Mouse (Mus musculus) B cell, adult 2 months (primary cell): ENCODE measurements at regions not wholly inside any gene's neighbourhood (a gene's known extent, or its start where the extent isn't known, plus 50 kb on each side); places are given as distances from the start of the nearest gene placed in this dataset.

Experiments used
- DNase-seq, 2 experiments: peaks; one replicate each; pipeline ENCODE4 v3.0.0; 2022

DNA sequence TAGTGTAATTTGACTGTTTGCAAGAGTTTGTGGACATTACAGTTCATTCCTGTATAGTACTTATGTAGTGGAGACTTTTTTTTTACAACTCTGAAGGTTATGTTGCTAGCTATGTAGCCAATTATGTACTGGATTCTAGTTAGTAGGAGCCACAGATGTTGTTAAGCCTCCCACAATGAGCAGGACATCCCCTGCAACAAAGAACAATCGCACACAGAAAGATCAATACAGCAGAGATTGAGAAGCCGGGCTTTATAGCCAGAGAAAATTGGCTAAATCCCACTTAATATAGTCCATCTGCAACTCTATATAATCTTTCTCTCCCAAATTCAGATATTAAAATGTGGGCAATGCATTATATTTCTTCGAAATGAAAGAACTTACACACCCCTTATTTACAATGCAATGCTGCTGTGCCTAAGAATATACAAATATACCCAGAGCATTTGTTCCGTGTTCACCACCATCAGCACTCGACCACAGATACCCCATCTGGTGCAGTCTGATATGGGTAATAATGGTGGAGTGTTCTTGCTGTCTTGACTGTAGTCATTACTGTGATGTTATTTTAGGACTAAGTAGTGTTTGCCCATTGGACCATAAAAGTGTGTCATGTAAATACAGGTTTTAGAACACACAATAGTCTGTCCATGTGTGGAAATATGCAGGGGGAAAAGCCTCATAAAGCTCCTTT is 1351.9 kb upstream of the Zeb2 start:
- DNase-seq, result no peak

- DNase-seq, result no peak
Measured at GRCm38 (mm10) chr2:46465389-46465788, 1348.2 kb upstream of the Zeb2 start.

- no peak for DNase-seq
Measured at GRCm38 (mm10) chr2:46464913-46465312, 1347.7 kb upstream of the Zeb2 start.

- no peak for DNase-seq
Measured at GRCm38 (mm10) chr2:46462670-46463069, 1345.5 kb upstream of the Zeb2 start.

DNA sequence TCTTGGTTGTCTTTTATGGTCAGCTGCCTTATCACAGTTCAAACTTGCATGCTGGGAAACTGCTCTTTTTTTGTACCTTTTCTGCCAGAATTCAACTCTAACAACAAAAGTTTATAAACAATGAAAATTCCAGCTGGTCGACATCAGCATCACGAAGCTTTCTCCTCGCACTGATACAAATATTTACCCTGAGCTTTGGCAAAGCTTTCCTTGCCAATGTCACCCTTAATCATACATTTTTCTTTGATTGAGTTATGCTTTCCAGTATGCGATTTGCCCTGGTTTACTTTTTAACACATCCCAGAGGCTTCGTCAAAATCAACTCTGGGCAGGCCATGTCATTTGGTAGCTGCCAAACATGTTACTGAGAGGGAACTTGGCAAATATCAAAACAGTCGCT is 1333.5 kb upstream of the Zeb2 start:
- no peak for DNase-seq

DNA sequence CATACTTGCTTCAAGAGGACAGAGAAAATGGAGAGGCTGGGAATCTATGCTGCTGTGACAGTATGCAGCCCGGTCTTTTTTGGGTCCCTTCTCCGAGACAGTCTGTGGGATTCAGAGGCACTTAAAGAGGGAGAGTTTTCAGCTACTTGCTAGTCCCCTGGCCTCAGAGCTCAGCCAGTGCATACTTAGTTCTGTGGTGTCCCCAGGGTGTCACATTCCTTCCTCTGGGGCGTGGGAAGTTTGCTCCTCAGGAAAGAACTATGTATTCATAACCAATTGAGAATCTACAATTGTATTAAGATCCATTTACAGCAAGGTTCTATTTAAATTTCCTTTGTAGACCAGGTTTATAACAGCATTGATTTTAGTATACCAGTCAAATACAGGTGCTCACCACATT is 1328.1 kb upstream of the Zeb2 start:
- DNase-seq, result no peak

DNA sequence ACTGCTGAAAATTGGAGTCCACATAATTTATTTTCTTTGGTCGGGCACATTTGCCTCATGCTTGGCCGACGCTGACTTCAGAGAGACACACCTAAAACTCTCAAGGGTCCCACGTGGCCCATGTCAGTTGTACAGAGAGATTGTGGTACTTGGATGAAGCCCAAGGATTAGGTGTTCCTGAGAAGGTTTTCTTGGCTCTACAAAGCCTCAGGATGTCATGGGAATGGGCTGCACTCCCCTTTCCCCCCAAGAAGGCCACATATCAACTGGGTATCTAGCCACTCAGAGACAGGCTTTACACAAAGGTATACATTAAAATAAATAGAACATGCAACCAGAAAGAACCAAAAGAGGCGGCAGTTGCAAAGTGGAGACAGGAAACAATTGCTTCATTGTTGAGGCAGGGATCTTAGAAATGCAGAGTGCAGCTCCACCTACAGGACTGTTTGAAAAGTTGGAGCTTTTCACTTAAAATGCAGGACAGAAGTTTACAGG is 1326.5 kb upstream of the Zeb2 start:
- DNase-seq, result peak; percentile 50 to 52

DNA sequence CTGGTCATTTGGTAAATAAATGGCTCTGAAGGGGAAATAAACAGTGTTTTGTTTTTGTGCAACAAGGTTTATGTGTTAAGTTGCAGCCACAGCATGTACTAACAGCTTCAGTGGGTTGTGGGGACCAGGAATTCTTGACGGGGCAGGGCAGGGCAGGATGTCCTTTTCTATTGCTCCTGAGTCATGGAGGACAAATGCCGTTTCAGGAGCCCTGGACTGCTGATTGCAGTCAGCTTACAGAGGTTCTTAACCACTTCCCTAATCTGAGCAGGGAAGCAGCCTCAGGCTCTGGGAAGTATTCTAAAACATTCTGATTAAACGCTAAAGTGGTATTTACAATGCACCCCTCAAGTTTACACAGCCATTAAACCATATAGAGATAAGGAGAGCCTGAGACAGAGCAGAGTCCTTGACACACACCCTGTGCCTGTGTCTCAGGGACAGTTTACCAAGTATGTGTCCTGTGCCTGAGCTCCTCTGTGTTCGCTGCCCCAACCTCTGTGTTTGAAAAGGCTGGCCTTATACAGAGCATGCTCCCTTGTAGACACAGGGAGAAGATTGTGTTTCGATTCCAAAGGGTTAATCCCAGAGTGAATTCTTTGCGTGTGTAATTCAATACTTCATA is 1326.0 kb upstream of the Zeb2 start:
- DNase-seq, result no peak

- no peak for DNase-seq
Measured at GRCm38 (mm10) chr2:46442576-46442975, 1325.4 kb upstream of the Zeb2 start.

DNA sequence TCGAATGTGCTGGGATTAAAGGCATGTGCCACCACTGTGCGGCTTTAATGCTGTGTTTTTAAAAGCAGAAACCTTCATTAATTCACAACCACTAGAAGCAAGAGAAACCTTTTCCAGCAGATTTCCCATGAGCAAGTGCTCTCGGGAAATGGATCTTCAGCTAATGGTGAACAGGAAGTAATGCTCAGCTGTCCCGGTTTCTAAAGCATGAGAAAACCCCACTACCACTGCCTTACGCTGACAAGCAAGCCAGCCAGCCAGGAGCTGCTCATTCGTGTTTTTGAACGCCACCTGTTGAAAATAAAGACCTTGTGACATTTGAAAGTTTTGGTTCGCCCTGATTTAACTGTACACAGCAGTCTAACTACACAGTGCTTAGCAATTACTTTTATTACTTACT is 1324.7 kb upstream of the Zeb2 start:
- no peak for DNase-seq

- no peak for DNase-seq
Measured at GRCm38 (mm10) chr2:46441348-46441747, 1324.2 kb upstream of the Zeb2 start.

- DNase-seq, result no peak
Measured at GRCm38 (mm10) chr2:46440038-46440437, 1322.8 kb upstream of the Zeb2 start.

DNA sequence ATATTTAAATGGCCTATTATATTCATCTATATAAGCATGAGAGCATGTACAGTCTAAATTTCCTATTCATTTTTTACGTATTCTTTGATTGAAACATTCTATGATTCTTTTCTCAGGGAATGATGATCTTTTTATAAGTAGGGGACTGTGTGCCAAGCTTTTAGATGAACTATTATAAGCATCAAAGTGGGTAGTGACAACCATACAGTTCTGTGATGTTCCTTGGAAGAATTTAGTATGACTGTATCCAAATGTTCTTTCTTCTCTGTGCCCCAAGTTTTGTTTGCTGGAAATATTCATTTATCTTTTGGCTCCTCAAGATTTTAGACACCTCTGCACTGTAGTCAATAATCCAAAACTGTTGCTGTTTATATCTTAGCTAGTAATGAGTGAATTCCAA is 1301.1 kb upstream of the Zeb2 start:
- DNase-seq, result no peak

DNA sequence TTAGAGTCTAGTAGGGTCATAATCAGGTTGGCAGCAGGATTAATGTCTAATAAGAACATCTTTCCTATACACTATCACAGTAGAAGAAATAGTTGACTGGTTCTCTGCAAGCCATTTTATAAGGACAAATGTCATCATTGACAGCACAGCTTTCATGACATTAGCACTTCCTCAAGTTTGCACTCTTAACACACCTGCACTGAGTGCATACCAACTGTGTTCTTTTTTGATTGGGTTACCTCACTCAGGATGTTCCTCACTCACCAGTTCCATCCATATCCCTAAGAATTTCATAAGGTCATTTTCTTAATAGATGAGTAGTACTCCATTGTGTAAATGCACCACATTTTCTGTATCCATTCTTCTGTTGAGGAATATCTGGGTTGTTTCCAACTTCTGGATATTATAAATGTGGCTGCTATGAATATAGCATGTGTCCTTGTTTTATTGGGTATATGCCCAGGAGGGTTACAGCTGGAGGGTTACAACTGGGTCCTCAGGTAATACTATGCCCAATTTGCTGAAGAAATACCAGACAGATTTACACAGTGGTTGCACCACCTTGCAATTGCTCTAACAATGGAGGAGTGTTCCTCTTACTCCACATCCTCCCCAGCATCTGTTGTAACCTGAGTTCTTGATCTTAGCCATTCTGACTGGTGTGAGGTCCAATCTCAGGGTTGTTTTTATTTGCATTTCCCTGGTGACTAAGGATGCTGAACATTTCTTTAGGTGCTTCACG is 1285.3 kb upstream of the Zeb2 start:
- DNase-seq, result no peak

- no peak for DNase-seq
Measured at GRCm38 (mm10) chr2:46394161-46394560, 1277.0 kb upstream of the Zeb2 start.

- DNase-seq, result no peak
Measured at GRCm38 (mm10) chr2:46372847-46373461, 1255.8 kb upstream of the Zeb2 start.

DNA sequence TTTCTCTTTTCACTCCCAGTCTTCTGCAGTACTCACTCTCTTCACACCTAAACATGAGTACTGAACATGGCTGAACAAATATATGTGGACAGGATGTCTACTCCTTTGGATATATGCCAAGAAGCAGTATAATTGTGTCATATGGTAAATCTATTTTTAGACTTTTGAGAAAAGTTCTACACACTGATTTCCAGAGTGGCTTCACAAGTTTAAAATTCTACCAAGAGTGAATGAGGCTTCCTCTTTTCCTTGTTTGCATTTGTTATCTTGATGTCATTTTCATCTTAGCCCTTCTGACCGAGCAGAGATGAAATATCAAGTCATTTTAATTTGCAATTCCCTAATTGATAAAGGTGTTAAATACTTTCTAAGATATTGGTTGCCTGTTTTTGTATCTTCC is 1254.6 kb upstream of the Zeb2 start:
- DNase-seq, result no peak

- DNase-seq, result peak; percentile 29 to 37
Measured at GRCm38 (mm10) chr2:46370949-46371348, 1253.8 kb upstream of the Zeb2 start.

DNA sequence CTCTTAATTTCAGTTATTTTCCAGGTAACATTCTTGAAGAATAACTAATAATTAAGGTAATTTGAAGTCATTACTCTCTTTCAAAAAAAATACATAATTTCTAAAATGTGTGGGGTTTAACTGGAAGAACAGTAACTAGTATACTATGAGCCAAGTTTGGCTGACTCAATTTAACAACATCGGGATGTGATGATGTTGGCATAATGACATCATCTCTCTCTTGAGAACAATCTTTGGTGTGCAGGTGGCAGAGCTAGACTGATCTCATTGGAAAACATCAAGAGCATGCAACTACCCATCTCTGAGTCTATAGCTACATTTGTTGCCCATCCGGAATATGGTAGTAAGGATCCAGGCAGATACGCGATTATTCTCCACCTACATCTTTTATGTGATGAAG is 1251.7 kb upstream of the Zeb2 start:
- DNase-seq, result no peak

DNA sequence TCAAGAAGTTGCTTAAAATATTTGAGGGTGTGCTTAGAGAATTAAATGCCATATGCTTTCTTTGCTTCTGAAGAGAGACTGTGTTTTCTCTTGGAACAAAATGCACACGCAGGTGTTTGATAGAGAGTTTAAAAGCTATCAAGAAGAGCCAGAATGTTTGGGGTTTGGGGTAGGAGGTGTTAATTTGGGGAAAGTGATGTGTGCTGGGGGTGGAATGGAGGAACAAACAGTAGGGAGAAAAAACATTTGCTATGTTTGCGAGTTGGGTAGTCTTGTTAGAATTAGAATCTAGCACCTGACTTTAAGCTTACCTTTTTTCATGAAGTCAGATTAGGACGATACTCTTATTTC is 1248.9 kb upstream of the Zeb2 start:
- no peak for DNase-seq

DNA sequence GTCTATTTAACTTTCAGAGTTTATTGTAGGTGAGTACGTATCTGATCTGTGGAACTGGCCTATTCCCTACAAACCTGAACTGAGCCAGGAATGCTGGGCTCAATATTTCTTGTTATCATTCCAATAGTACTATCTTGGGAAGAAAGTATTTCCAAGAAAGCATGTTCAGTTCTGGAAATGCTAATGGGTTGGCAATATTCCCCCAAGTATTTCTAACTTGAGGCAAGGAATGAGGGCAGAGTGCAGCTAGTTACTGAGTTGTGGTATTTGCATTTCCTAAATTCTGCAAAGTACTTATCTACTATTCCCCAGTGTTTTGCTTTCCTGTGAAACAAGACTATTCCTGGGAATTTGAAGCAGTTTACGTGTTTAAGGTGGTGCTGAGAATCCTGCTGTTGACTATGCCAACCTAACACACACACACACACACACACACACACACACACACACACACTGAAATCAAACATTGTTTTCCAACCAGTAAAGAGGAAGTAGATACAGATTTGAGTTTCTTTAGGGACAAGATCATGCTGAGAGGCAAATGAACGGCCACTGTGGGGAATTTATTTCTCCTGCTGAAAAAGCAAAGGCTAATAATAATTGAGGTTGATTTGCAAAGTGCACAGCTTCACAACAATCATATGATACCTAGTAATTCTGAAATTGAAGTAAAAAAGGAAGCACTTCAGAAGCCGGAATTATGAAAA is 1248.4 kb upstream of the Zeb2 start:
- DNase-seq, result peak; percentile 30 to 35

- DNase-seq, result no peak
Measured at GRCm38 (mm10) chr2:46360049-46360712, 1243.0 kb upstream of the Zeb2 start.
